Mouse (Mus musculus) liver, embryonic 12.5 days (tissue): ENCODE measurements around the gene Rc3h2. TPM values are rescaled to one million over a fixed set of nuclear protein-coding genes. Genes with fewer than 3 reads are reported as not detected.

Source experiments
- ATAC-seq: fragments of 200-750 bp; cut with Nextera tagmentation; 2 replicates; pipeline ENCODE4 v1.8.0; 2017; ENCODE audit warnings: moderate number of reproducible peaks, mild to moderate bottlenecking, moderate library complexity
- H3K27ac ChIP-seq: fragments of 300-500 bp; sonication (generic); 2 replicates; pipeline ENCODE4 v1.5.1; 2016; ENCODE audit warnings: mild to moderate bottlenecking
- H3K27me3 ChIP-seq: fragments of 300-500 bp; sonication (generic); replicated peaks from 2 replicates; pipeline ENCODE4 v1.6.1; 2016; ENCODE audit warnings: mild to moderate bottlenecking, moderate library complexity
- H3K36me3 ChIP-seq: fragments of 300-500 bp; sonication (generic); 2 replicates; pipeline ENCODE4 v1.6.1; 2016; ENCODE audit warnings: mild to moderate bottlenecking, moderate library complexity
- H3K4me1 ChIP-seq: fragments of 300-500 bp; sonication (generic); 2 replicates; pipeline ENCODE4 v1.6.1; 2016
- H3K4me2 ChIP-seq: fragments of 300-500 bp; sonication (generic); 2 replicates; pipeline ENCODE4 v1.6.1; 2016; ENCODE audit warnings: mild to moderate bottlenecking, moderate library complexity
- H3K4me3 ChIP-seq: fragments of 300-500 bp; sonication (generic); 2 replicates; pipeline ENCODE4 v1.5.1; 2016; ENCODE audit warnings: mild to moderate bottlenecking, moderate library complexity
- H3K9ac ChIP-seq: fragments of 300-500 bp; sonication (generic); 2 replicates; pipeline ENCODE4 v1.6.1; 2016; ENCODE audit warnings: mild to moderate bottlenecking, moderate library complexity
- H3K9me3 ChIP-seq: fragments of 300-500 bp; sonication (generic); replicated peaks from 2 replicates; pipeline ENCODE4 v1.6.1; 2016; ENCODE audit warnings: mild to moderate bottlenecking, moderate library complexity
- WGBS: fragments of 180-500 bp; shearing (Covaris S2); methylation state at CpG from one replicate; pipeline ENCODE4 v1.1.7; 2016; ENCODE audit not compliant: insufficient replicate concordance; 5-methylcytosine and 5-hydroxymethylcytosine counted together
- polyA plus RNA-seq: library from polyadenylated mRNA; unstranded; fragments of >200 nt; fragmentation: Nextera tagmentation; extraction: Ambion mirVana; gene quantifications from 2 replicates; pipeline ENCODE4 v1.2.1, GENCODE M21; 2016

Gene Rc3h2
- polyA plus RNA-seq = 7.0 and 7.7 TPM in 2 replicates

GRCm38 (mm10) chr2:37422306-37423304, at the start of gene Rc3h2:
Gene Rc3h2, minus strand, starts transcription at chr2:37422903.
- ATAC-seq = peak; percentile 98
- under 1% methylated on average over 74 of the region's 75 CpGs for WGBS
- H3K4me1 ChIP-seq = peaks cover 29% of the 10 kb centered on the region
- peak within 1 kb of the TSS; percentile 81 for H3K4me2 ChIP-seq
- peaks cover 3% of the 10 kb centered on the region; the same call in 1 of the 2 replicates for H3K36me3 ChIP-seq
- H3K4me3 ChIP-seq = peak within 1 kb of the TSS; percentile 90
- peak within 1 kb of the TSS; percentile 92 for H3K9ac ChIP-seq
- peak within 1 kb of the TSS; percentile 94 for H3K27ac ChIP-seq
- no peaks in the 10 kb centered on the region for H3K9me3 ChIP-seq
- H3K27me3 ChIP-seq = no peaks in the 10 kb centered on the region

DNA sequence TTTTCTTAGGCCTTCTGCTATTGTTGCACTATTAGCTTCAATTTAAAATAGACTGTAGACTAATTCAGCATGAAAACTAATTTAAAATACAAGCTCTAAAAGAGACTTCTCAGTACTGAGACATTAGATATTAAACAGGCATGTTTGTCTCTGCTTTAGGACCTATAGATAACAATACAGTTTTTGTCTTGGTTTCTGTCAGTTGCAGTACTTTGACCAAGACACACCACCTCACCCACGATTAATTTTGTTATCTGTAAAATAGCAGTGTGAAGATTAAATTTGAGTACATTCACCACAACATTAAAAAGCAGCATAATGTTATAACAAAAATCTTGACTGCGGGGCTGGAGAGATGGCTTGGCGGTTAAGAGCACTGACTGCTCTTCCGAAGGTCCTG, 43.6 kb upstream of the Rc3h2 start:
- no peak overlapping the region for H3K9ac ChIP-seq
- no peak overlapping the region for H3K4me2 ChIP-seq
- peaks cover 6% of the 10 kb centered on the region for H3K4me1 ChIP-seq
- H3K27me3 ChIP-seq = no peaks in the 10 kb centered on the region
- H3K36me3 ChIP-seq = peaks cover 20% of the 10 kb centered on the region
- H3K4me3 ChIP-seq = no peak overlapping the region
- no peak for ATAC-seq
- no peaks in the 10 kb centered on the region for H3K9me3 ChIP-seq
- WGBS = 74% methylated on average over 4 of the region's 4 CpGs
- H3K27ac ChIP-seq = no peak overlapping the region

GRCm38 (mm10) chr2:37460707-37461106, 38.0 kb upstream of the Rc3h2 start:
- ATAC-seq = no peak
- Histone ChIP-seq H3K27ac (no peak overlapping the region), H3K9me3 (no peaks in the 10 kb centered on the region), H3K36me3 (peaks cover 6% of the 10 kb centered on the region; the same call in 1 of the 2 replicates), H3K4me2 (no peak overlapping the region), H3K4me3 (no peak overlapping the region), H3K4me1 (peaks cover 4% of the 10 kb centered on the region), H3K27me3 (no peaks in the 10 kb centered on the region), H3K9ac (no peak overlapping the region)
- 85% methylated on average over 4 of the region's 4 CpGs for WGBS

GRCm38 (mm10) chr2:37452376-37452760, 29.7 kb upstream of the Rc3h2 start:
- Histone ChIP-seq H3K36me3 (0 out of 2 replicates have a peak, but pooled peaks cover 6% of the 10 kb centered on the region), H3K27ac (peak overlapping the region; percentile 83), H3K9ac (peak overlapping the region; percentile 94), H3K4me1 (peaks cover 30% of the 10 kb centered on the region), H3K4me2 (peak overlapping the region; percentile 81), H3K27me3 (no peaks in the 10 kb centered on the region), H3K9me3 (no peaks in the 10 kb centered on the region), H3K4me3 (peak overlapping the region; percentile 85)
- peak; percentile 69 for ATAC-seq
- WGBS = 3% methylated on average over 18 of the region's 24 CpGs

- Histone ChIP-seq H3K4me2 (peak overlapping the region; percentile 81), H3K9ac (peak overlapping the region; percentile 94)
- WGBS = 7% methylated on average over 40 of the region's 44 CpGs
These were observed 29.1 kb upstream of the Rc3h2 start for GRCm38 (mm10) chr2:37451667-37452375.

DNA sequence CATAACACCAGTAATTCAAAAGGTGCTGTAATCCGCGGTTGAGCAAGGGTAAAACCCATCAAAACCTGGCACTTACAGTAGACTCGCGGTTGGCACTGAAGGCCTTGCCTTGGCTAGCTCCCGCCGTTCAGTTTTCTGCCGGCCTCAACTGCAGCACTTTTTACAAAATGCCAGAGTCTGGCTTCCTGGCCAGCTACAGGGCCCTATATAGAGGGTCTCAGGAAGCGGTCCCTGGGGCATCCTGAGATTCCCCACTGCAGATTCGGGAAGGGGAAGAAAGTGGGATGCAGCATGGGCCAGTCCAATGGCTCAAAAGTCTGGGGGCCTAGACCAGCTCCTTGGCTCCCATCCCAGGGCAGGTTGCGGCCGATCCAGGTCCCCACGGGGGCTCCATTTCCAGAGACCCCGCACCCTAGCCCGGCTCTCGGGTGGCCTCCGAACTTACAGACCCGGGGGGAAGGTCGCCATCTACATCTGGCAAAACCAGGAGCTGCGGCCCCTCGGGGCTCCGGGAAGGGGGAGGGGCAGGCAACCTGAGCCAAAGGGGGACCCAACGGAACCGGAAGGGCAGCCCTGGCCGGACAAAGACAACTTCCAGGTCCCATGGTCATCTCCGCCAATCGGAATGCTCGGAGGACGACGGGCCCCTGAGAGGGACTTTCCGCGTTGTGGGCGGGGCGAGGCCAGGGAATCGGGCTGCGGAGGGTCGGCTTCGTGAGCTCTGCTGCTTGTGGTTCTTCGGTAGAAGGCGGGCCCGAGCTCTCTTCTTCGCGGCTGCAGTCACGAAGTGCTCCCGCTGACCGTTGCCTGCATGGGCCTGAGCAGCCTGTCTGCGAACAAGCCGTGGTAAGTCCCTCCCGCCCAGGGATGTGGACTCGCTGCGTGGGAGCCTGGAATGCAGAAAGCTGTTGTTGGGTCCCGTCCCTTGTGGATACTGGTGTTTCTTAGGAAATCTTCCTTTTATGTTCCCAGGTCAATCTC, 20.2 kb upstream of the Rc3h2 start, which contains the start of the genes Zbtb26, Zbtb6 and Rabgap1:
Zbtb26 (minus strand) TSS at position 525 of the 981 bp plus-strand sequence.
Zbtb6 (minus strand) TSS at position 561 of the 981 bp plus-strand sequence.
Rabgap1 (plus strand) TSS at position 669 of the 981 bp plus-strand sequence.
- peak within 1 kb of the TSS; percentile 90 for H3K9ac ChIP-seq
- H3K9me3 ChIP-seq = no peaks in the 10 kb centered on the region
- H3K4me2 ChIP-seq = peak within 1 kb of the TSS; percentile 86
- peak within 1 kb of the TSS; percentile 93 for H3K4me3 ChIP-seq
- peak within 1 kb of the TSS; percentile 93 for H3K27ac ChIP-seq
- no peaks in the 10 kb centered on the region for H3K27me3 ChIP-seq
- WGBS = 2% methylated on average over 51 of the region's 51 CpGs
- peaks cover 39% of the 10 kb centered on the region for H3K4me1 ChIP-seq
- peak; percentile 98 for ATAC-seq
- 0 out of 2 replicates have a peak, but pooled peaks cover 9% of the 10 kb centered on the region for H3K36me3 ChIP-seq

More at GRCm38 (mm10) chr2:37451667-37452375, 29.1 kb upstream of the Rc3h2 start:
- Histone ChIP-seq H3K9me3 (no peaks in the 10 kb centered on the region), H3K4me1 (peaks cover 30% of the 10 kb centered on the region), H3K27ac (peak overlapping the region; percentile 83), H3K4me3 (peak overlapping the region; percentile 85), H3K36me3 (0 out of 2 replicates have a peak, but pooled peaks cover 9% of the 10 kb centered on the region), H3K27me3 (no peaks in the 10 kb centered on the region)
- ATAC-seq = peak; percentile 98

DNA sequence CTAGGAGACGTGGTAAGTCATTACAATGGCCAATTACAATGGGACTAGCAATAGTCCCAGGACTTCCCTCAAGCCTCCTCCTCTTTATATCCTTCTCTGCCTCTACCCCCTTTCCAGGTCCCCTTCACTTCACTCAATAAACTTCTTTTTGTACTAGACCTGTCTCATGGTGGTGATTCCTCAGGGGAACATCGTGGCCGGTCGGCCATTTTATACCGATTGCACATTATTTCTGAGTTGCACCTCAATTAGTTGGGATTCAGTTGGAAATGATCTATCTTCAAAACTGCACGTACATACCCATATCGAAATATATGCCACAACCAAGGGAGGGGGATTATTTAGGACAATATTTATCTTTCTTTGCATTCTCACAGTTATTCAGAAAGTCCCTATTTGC, 8.9 kb upstream of the Rc3h2 start:
- Histone ChIP-seq H3K27me3 (no peaks in the 10 kb centered on the region), H3K27ac (peak overlapping the region; percentile 96), H3K4me2 (peak overlapping the region; percentile 84), H3K9me3 (no peaks in the 10 kb centered on the region), H3K36me3 (peaks cover 34% of the 10 kb centered on the region), H3K9ac (peak overlapping the region; percentile 86), H3K4me3 (peak overlapping the region; percentile 91), H3K4me1 (peaks cover 19% of the 10 kb centered on the region)
- WGBS = 22% methylated on average over 7 of the region's 7 CpGs
- ATAC-seq = peak; percentile 14; the same call in 1 of the 2 replicates

- Histone ChIP-seq H3K4me3 (peak overlapping the region; percentile 91), H3K9ac (peak overlapping the region; percentile 86), H3K9me3 (no peaks in the 10 kb centered on the region), H3K36me3 (peaks cover 26% of the 10 kb centered on the region), H3K27me3 (no peaks in the 10 kb centered on the region), H3K4me2 (peak overlapping the region; percentile 84), H3K4me1 (peaks cover 19% of the 10 kb centered on the region), H3K27ac (peak overlapping the region; percentile 96)
- peak; percentile 97 for ATAC-seq
- WGBS = under 1% methylated on average over 38 of the region's 38 CpGs
These were observed 8.1 kb upstream of the Rc3h2 start for GRCm38 (mm10) chr2:37430593-37431464.

- H3K9me3 ChIP-seq = no peaks in the 10 kb centered on the region
- ATAC-seq = no peak
- H3K27me3 ChIP-seq = no peaks in the 10 kb centered on the region
- H3K4me1 ChIP-seq = peaks cover 29% of the 10 kb centered on the region
- H3K36me3 ChIP-seq = peaks cover 10% of the 10 kb centered on the region
- no peak overlapping the region; the same call in 1 of the 2 replicates for H3K4me2 ChIP-seq
- H3K4me3 ChIP-seq = no peak overlapping the region
- H3K9ac ChIP-seq = no peak overlapping the region
- 43% methylated on average over 3 of the region's 3 CpGs for WGBS
- H3K27ac ChIP-seq = no peak overlapping the region
These were observed 968 bp upstream of the Rc3h2 start for GRCm38 (mm10) chr2:37423671-37424070.

DNA sequence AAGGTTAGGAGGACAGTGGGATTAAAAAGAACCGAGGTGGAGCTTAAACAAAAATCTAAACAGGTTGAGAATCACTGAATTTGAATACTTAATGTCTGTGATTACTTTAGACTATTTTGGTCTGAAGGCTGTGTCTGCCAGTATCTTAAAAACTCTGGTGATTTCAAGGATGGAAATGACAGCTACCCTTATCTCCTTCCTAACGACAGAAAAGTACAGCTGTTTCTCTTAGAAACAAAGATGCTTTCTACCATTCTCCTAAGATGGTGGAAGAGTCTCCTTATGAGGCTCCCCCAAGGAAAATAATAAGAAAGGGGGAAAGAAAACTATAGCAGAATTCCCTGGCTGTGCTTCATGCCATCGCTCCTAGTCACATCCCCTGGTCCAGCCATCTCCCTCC, 800 bp downstream of the Rc3h2 start:
- ATAC-seq = no peak
- H3K4me3 ChIP-seq = peak overlapping the region; percentile 90
- no peaks in the 10 kb centered on the region for H3K27me3 ChIP-seq
- H3K27ac ChIP-seq = peak overlapping the region; percentile 94
- peak overlapping the region; percentile 81 for H3K4me2 ChIP-seq
- 9% methylated on average over 3 of the region's 3 CpGs for WGBS
- H3K9me3 ChIP-seq = no peaks in the 10 kb centered on the region
- no peaks in the 10 kb centered on the region for H3K36me3 ChIP-seq
- H3K9ac ChIP-seq = peak overlapping the region; percentile 92
- peaks cover 29% of the 10 kb centered on the region for H3K4me1 ChIP-seq
